Mouse (Mus musculus) frontal cortex, adult (tissue): Measurements from ENCODE around the gene BC107364.
"Not testable (repeated sequence)": the region's sequence is repeated elsewhere in the genome, so short reads cannot be mapped to it uniquely, and the experiment has no call there.

ENCODE experiments used
- ATAC-seq: cut with Nextera tagmentation; 2 replicates; pipeline ENCODE4 v1.9.2; 2017; ENCODE audit warnings: mild to moderate bottlenecking, moderate library complexity, mixed read lengths; ENCODE audit not compliant: low TSS enrichment

BC107364 gene

DNA sequence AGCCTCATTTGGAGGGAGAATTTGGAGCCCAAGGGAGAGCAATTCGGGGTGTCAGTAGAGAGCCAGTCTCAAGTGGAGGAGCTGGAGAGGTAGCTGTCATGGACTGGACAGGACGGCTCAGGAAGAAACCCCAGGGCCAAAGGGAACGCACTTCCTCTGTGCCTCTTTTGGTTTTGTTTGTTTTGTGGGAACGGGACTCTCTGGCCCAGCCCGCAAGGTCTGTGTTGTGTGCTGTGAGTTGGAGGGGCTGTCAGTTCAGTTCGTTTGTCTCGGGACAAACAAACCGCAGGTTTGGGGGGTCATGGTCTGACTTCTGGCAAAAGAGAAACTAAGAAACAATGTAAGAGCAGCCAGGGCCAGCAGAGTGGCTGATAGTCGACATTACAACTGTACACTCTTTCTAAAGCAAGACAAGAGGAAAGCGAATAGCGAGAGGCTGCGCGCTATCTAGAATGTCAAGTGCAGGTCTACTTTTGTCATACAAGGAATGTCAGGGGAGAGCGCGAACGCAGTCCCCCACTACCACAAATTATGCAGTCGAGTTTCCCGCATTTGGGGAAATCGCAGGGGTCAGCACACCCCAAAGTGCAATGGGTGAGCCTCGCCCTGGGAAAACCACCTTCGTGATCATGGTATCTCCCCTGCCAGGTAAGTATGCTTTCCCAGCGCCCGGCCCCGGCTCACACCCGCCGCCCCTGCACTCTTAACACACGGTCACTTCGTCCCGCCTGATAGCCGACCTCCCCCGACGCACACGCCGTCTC is 34.1 kb upstream of the BC107364 start:
- ATAC-seq = peak; percentile 54

DNA sequence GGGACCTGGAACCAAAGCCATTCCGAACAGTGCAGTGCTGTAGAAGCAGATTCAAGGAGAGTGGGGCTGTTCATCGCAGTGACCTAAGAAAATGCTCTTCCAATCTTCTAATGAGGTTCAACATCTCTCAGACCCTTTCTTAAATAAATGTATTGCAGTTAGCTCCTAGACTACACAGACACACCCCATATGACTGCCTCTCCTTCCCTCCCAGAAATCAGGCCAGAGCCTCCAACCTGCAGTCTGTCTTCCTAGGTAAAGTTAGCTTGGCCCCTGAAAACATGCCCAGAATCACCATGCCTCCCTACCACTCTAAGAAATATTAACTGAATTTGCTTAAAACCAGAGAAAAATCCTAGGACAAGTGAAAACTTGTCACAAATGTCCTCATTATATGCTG is 33.3 kb upstream of the BC107364 start:
- no peak for ATAC-seq

DNA sequence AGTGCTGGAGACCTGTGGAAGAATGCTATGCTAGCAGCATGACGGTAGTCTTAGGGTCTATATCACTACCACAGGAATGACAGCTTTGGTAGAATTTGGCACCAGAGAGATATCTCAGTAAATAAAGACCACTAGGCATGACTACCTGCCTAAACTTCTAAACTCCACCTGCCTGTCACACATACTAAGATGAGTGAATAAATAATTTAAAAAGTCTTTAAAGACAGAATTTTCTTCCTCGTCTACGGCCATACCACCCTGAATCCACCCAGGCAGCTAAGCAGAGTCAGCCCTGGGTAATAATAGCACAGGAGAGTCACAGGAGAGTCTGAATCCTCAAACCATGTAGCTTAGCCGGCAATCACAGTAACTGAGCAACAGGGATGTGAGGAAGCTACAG is 32.8 kb upstream of the BC107364 start:
- no peak for ATAC-seq

DNA sequence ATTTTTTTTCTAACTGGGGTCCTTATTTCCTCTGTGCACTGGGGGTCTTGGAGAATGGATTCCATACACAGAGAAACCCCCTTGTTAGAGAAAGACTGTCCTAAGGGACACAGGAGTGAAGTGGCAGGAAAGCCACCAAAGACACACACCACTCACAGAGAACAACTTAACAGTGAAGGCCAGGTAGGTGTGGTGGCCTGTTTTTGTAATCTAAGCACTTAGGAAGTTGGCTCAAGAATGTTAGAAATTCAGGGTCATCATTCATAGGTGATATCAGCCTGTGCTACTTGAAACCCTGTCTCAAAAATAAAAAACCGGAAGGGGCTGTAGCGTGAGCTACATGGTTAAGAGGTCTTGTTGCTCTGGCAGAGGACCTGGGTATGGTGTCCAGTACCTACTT is 31.8 kb upstream of the BC107364 start:
- ATAC-seq = no peak

DNA sequence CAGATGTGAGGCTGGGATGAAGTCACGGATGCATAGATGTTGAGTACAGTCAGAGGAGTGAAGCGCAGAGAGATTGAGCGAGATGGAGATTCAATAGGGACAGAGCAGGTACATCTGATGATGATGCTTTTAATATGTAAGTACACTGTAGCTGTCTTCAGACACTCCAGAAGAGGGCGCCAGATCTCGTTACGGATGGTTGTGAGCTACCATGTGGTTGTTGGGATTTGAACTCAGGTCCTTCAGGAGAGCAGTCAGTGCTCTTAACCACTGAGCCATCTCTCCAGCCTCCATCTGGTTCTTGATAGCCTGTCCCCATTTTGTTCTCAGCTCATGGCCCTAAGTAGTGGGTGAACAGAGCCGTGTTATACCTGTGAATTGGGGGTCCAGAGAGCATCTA is 30.9 kb upstream of the BC107364 start:
- not testable (repeated sequence) for ATAC-seq

DNA sequence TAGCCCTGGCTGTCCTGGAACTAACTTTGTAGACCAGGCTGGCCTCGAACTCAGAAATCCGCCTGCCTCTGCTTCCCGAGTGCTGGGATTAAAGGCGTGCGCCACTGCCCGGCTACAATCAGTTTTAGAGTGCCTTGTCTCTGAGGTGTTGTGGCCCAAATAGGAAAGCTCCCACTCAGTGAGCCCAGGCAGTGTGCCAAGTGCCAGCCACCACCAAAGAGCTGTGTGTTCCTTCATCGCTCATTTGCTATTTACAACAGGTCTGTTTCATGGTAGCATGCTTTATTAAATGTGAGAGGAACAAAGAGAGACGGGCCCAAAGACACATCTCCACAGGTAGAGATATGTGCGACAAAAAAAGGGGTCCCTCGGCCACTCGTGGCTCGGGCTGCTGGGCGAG is 30.3 kb upstream of the BC107364 start:
- no peak for ATAC-seq

DNA sequence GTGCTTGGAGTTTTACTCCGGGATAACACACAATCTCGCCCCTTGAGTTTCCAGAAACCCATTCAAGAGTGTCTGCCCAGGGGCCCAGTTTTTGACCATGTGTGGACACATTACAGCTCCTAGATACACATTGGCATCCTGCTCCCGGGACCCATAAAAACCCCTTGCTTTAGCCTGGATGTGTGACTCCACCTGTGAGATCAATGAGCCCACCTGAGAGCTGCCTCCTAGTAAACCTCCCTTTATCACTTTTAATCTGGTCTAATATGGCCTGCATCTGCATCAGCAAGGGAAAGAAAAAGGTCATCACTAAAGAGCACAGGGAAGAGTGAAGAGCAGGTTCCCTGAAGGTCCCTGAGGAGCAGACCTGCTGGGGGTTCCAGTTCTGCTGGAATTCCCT is 29.8 kb upstream of the BC107364 start:
- ATAC-seq = no peak

DNA sequence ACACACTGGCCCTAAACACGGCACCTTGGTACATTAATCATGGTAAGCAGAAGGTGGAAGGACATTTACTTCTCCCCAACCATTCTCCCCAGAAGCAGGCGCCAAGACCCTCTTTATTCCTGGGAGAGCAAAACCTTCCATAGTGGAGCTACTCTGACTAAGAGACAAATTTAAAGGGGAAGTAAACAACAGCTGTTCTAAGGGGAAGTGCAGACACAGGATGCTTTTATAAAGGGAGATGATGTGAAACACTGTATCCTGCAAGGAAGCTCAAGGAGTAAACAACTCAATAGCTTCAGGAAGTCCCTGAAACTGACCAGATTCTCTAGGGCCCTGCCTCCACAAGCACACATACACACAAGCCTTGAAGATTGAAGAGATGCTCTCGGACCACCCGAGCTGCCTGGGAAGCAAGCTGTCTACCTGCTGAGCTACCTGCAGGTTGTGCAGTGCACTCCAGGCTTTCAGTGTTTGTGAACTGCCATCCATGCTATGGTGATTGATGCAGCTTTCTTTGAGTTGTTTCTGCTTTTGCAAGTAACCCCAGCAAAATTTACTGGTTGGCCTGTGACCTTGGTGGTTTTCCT is 28.7 kb upstream of the BC107364 start:
- no peak for ATAC-seq

DNA sequence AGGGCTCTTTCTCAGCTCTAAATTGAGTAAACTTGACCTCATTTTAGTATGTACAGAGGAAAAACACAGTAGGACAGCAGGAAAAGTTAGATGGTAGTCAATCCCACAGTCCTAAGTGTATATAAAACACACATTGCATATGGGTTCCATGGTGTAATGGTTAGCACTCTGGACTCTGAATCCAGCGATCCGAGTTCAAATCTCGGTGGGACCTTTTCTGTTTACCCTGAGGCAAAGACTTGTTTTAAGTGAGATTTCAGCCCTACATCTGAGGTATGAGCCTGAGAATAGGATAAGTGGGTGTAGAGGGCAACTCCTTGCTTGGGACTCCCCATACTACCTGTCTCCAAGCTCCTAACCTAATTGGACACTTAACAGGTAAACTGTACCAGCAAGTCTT is 27.1 kb upstream of the BC107364 start:
- no peak for ATAC-seq

DNA sequence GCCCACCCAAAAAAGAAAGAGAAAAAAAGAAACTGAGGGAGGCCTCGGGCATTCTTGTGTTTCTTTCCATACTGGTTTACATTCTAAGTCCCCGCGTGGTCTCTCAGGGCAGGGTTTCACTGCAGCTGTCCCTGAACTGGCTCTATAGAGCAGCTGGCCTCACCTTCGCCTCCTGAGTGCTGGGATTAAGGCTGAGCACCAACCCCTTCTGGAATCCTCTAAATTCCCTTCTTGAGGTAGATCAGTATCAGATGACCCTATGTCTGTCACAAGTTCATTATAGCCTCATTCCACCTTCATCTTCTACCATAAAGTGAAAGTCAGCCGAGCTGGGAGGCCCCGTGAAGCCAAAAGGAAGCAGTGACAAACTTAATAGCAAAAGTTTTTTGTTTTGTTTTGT is 25.5 kb upstream of the BC107364 start:
- ATAC-seq = no peak

DNA sequence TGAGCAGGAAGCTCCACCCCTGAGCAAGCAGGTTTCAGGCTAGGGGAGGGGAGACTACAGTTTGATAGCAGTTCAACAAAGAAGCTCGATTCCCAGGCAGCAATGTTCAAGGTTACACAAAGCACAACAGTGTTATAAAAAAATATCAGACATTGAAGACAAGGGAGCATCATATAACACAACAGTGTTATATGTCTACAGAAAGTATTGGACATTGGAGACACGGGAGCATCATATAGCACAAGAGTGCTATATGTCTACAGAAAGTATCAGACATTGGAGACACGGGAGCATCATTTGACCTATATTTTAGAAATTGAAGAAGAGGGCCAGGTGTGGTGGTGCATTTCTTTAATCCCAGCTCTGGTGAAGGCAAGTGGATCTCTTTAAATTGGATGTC is 25.0 kb upstream of the BC107364 start:
- ATAC-seq = no peak

DNA sequence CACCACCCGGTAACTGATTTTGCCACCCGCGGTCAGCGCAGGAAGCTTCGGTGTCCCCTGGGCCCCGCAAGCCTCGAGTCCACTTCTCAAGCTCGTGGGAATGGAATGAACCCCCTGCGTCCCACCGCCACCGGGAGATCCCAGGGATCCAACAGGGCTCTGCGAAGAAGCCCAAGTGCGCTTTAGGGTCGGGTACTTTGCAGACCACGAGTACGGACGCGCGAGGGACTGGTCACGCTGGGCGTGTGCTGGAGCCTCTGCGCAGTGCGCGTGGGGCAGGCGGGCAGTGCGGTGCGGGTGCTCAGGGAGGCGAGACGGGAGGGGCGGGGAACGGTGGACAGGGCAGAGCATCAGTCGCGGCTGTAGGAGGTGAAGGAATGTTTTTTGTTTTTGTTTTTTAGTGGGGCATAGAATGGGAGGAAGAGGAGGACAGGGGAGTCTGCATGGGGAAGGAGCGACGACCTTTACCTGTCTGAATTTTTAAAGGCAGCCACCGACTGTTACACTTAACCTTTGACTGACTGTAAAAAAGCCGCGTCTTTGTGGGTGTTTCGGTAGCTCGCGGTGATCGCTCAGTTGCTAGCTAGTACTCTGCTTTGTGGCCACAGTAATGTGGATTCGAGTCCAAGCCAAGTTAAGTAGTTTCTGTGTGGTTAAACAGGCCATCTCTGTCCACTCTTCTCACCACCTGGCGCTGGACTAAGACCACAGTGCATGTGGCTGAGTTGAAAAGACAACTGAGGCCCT is 23.0 kb upstream of the BC107364 start:
- ATAC-seq = no peak

DNA sequence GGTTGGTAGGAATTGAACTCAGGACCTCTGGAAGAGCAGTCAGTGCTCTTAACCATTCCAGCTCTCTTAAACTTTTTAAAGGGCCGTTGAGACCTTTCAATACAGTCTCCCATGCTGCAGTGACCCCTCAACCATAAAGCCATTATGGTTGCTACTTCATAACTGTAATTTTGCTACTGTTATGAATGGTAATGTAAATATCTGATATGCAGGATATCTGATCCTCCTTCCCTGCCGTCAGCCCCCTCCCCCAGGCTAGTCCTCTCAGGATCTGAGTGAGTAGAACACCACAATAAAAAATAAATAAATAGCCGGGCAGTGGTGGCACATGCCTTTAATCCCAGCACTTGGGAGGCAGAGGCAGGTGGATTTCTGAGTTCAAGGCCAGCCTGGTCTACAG is 21.4 kb upstream of the BC107364 start:
- not testable (repeated sequence) for ATAC-seq

DNA sequence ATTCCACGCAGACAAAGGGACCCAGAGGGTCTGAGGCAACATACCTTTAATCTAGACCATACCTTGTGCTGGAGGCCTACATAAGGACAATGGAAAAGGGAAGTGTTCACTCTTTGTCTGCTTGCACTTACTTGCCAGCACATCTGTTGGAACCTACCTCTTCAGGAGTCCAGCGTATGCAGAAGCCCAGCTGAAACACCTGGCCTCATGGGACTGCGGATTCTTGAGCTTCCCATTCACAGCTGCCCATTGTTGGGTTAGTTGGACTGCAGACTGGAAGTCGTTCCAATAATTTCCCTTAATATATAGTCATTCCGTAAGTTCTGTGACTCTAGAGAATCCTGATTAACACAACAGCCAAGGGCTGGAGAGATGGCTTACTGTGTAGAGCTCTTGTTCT is 20.0 kb upstream of the BC107364 start:
- ATAC-seq = no peak

DNA sequence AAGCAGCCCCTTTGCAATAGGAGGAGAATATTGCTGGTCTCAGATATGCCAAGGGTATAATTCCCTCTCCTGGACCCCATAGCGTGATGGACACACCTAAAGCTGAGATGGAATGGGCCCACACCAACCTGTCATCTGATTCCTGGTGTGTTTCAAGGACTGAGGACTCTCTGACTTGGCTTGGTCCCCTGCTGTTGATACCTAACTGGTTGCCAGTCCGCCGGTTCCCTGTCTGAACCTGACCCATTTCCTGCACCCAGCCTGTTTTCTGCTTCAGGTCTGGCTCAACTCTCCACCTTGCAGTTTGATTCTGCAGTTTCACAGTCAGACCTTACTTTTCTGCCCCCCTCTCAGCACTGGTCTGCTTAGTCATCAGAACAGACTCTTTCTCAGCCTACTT is 17.5 kb upstream of the BC107364 start:
- ATAC-seq = no peak

DNA sequence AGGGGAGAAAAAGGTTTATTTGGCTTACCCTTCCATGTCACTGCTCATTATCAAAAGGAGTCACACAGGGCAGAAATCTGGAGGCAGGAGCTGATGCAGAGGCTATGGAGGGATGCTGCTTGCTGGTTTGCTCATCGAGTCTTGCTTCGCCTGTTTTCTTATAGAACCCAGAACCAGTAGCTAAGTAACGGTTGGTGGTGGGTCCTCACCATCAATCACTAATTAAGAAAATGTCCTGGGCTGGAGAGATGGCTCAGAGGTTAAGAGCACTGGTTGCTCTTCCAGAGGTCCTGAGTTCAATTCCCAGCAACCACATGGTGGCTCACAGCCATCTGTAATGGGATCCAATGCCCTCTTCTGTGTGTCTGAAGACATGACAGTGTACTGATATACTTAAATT is 16.2 kb upstream of the BC107364 start:
- not testable (repeated sequence) for ATAC-seq

DNA sequence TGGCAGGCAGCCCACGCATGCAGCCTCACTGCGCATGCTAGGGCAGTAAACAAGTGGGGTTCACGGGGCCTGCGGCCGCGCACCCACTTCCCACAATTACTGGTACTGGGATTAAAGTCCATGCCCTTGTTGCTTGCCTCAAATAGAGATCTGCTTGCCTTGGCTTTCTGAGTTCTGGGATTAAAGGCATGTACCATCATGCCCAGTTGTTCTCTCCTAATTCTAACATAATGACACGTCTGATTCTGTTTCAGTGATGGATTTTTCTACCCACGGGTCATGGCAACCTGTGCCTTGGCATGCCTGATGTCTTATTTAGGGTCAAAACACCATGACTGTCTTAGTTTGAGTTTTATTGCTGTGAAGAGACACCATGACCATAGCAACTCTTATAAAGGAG is 15.5 kb upstream of the BC107364 start:
- ATAC-seq = no peak

DNA sequence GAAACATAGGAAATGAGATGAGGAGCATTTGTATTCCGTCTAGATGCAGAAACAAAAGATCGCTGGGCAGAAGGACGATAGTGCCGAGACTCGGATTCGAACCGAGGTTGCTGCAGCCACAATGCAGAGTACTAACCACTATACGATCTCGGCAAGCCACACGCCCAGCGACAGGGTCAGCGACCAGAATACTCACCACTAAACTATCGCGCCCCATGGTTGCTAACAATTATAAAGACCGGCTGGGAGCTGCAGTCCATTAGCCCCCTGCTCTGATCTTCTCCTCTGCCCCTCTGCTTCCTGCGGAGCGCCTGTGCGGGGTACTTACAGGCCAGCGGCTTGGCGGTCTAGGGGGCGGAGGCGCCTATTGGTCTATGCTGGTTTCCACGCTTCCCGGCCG is 11.8 kb upstream of the BC107364 start:
- no peak for ATAC-seq

DNA sequence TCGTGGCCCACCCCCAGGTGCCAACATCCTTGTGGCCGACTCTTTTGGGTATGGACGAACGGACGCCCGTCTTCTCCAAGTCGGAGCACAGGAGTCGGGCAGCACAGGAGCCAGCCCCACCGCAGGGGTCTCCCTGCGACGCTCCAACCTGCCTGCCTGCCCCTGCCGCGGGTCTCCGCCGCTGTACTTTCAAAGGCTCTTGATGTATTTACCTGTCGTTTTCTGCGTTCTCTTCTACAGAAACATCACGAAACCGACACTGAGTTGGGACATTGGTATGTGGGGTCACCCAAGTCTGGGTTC is 8.4 kb upstream of the BC107364 start:
- not testable (repeated sequence) for ATAC-seq

DNA sequence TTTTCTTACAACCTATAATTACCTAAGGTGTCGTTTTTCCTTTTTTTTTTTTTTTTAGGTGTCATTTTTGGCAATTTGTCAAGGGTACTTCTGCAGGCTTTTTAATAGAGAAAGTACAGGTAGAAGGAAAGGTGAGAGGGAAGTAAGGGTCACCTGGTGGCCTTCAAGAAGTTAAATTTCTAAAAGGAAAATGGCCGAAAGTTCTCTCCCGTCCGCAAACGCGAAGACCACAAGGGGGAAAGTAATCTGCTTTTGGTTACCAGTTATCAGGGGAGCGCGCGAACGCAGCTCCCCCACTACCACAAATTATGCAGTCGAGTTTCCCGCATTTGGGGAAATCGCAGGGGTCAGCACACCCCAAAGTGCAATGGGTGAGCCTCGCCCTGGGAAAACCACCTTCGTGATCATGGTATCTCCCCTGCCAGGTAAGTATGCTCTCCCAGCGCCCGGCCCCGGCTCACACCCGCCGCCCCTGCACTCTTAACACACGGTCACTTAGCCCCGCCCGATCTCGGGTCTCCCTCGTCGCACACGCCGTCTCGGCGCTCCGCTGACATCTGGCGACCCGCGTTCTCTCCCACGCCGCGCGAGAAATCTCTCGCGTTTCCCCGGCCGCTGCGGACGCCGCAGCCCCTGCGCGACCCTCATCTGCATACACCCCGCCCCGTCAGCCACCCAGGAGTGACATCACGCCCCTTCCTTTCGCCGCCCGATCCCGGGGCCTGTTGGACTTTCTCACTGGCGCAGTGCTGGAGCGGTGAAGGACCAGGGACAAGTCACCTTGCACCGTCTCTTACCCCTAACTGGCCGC is 7.9 kb upstream of the BC107364 start:
- not testable (repeated sequence) for ATAC-seq

DNA sequence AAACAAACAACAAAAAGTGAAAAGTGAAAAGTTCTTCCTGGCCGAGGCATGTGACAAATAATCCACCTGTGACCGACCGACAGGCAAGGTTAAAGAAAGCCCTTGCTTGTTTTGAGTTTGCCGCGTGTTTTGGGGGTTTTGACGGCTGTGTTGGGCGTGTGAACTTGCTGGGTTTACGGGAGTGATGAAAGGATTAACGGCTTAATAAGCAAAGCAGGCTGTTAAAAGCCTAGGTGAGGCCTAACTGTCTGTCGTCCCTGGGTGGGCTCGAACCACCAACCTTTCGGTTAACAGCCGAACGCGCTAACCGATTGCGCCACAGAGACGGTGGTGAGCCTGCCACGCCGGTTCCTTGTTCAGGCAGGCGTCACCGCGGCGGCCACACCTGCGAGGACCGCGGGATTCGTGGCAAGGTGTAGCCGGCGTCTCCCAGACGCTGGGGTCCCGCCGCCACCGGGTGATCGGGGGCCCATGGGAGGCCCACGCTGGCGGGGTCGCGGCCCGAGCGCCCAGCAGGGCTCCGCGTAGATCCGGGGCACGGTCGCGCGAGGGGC is 6.9 kb upstream of the BC107364 start:
- not testable (repeated sequence) for ATAC-seq

DNA sequence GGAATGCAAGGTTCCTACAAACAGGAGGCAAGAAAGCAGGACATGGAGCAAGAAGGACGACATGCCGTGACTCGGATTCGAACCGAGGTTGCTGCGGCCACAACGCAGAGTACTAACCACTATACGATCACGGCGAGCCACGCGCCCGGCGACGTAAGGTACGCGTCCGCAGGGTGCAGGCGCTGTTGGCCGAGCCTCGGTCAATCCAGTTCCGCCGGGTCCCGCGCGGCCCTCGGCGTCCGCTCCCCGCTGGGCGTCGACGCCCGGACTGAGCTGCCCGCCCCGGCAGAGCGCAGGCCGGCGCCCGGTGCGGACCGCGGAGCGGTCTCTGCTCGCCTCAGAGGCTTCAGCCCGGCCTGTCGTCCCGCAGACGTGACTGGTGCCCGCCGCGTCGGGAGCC is 5.9 kb upstream of the BC107364 start:
- not testable (repeated sequence) for ATAC-seq
